Mouse (Mus musculus) limb, embryonic 14.5 days (tissue): ENCODE measurements around the gene Tmem203. TPM values are rescaled to one million over a fixed set of nuclear protein-coding genes. Genes with fewer than 3 reads are reported as not detected.
A peak's percentile ranks its signal among the peaks of the same experiment; 100 is the strongest.

Experiments
- ATAC-seq: fragments of 200-750 bp; cut with Nextera tagmentation; 2 replicates; pipeline ENCODE4 v1.8.0; 2017; ENCODE audit warnings: low read depth, moderate number of reproducible peaks, moderate TSS enrichment; ENCODE audit not compliant: low FRiP score
- DNase-seq: peaks from one replicate; pipeline ENCODE4 v3.0.0-alpha.2; 2015; ENCODE audit warnings: low spot score
- H3K27ac ChIP-seq: fragments of 300-500 bp; sonication (generic); replicated peaks from 2 replicates; pipeline ENCODE4 v1.5.1; 2014; ENCODE audit warnings: low read depth, mild to moderate bottlenecking, low read length, moderate library complexity, mixed read lengths
- H3K27me3 ChIP-seq: fragments of 300-500 bp; sonication (generic); 2 replicates; pipeline ENCODE4 v1.6.1; 2014; ENCODE audit warnings: low read length, mixed read lengths; ENCODE audit not compliant: control insufficient read depth, insufficient read depth
- H3K36me3 ChIP-seq: fragments of 300-500 bp; sonication (generic); 2 replicates; pipeline ENCODE4 v1.6.1; 2014; ENCODE audit warnings: mild to moderate bottlenecking, low read length, moderate library complexity, mixed read lengths; ENCODE audit not compliant: control insufficient read depth, insufficient read depth
- H3K4me1 ChIP-seq: fragments of 300-500 bp; sonication (generic); 2 replicates; pipeline ENCODE4 v1.6.1; 2014; ENCODE audit warnings: antibody characterized with exemption, low read length, mixed read lengths; ENCODE audit not compliant: control insufficient read depth, insufficient read depth
- H3K4me2 ChIP-seq: fragments of 300-500 bp; sonication (generic); replicated peaks from 2 replicates; pipeline ENCODE4 v1.6.1; 2014; ENCODE audit warnings: low read depth, mild to moderate bottlenecking, low read length, moderate library complexity; ENCODE audit not compliant: severe bottlenecking
- H3K4me3 ChIP-seq: fragments of 300-500 bp; sonication (generic); replicated peaks from 2 replicates; pipeline ENCODE4 v1.5.1; 2014; ENCODE audit warnings: low read length
- H3K9ac ChIP-seq: fragments of 300-500 bp; sonication (generic); 2 replicates; pipeline ENCODE4 v1.6.1; 2014; ENCODE audit warnings: mild to moderate bottlenecking, low read depth, low read length, moderate library complexity; ENCODE audit not compliant: severe bottlenecking
- H3K9me3 ChIP-seq: fragments of 300-500 bp; sonication (generic); 2 replicates; pipeline ENCODE4 v1.6.1; 2016; ENCODE audit warnings: low read length; ENCODE audit not compliant: control insufficient read depth
- POLR2A ChIP-seq: fragments of 200-500 bp; IDR thresholded peaks from 2 replicates; pipeline ENCODE4 v1.8.0; 2012; ENCODE audit warnings: inconsistent platforms, mild to moderate bottlenecking, moderate library complexity, borderline replicate concordance; ENCODE audit not compliant: insufficient read depth, insufficient read length; ENCODE audit errors: extremely low read depth
- WGBS: fragments of 180-500 bp; shearing (Covaris S2); extraction: QIAGEN DNeasy Blood & Tissue Kit; methylation state at CpG from one replicate; pipeline ENCODE4 v1.1.7; 2014; 5-methylcytosine and 5-hydroxymethylcytosine counted together
- polyA plus RNA-seq, 2 experiments: library from polyadenylated mRNA; depleted of rRNA in 1 of 2; stranded (reverse) in 1 of 2; unstranded in 1 of 2; fragments of >200 nt; fragmentation: Nextera tagmentation in 1 of 2; extraction: Ambion mirVana in 1 of 2; gene quantifications; 2 replicates each; pipeline versions ENCODE4 v1.2.1 to v1.2.3; 2012 to 2014

The Tmem203 gene
- polyA plus RNA-seq, 2 experiments: 16.3 to 29.7 TPM

DNA sequence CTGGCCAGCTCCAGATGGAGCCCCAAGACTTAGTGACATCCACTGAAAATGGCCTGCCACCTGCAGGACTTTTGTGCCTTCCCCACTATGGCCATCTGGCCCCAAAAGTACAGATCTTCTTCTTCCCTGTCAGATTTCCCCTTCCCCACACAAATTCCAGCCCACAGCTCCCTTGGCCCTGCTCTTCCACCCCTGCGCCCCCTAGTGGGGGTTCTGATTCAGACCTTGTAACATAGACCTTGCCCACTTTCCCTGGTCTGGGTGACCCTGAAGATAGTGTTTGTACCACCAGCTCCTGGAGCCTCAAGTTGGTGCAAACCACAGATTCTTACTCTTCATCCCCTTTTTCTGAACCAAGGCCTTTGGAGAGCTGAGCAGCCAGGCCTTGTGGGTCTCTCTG is 37.6 kb downstream of the Tmem203 start:
- Histone ChIP-seq H3K27me3 (peaks cover 56% of the 10 kb centered on the region), H3K4me1 (peaks cover 3% of the 10 kb centered on the region; the same call in 1 of the 2 replicates), H3K4me3 (no peak overlapping the region), H3K4me2 (peak overlapping the region; percentile 44; the same call in 1 of the 2 replicates), H3K36me3 (no peaks in the 10 kb centered on the region), H3K9me3 (no peaks in the 10 kb centered on the region), H3K9ac (no peak overlapping the region), H3K27ac (no peak overlapping the region)
- DNase-seq (peak; percentile 66), ATAC-seq (peak; percentile 41; the same call in 1 of the 2 replicates)
- TF ChIP-seq POLR2A: no peak
- 8% methylated on average over 1 of the region's 1 CpGs for WGBS

DNA sequence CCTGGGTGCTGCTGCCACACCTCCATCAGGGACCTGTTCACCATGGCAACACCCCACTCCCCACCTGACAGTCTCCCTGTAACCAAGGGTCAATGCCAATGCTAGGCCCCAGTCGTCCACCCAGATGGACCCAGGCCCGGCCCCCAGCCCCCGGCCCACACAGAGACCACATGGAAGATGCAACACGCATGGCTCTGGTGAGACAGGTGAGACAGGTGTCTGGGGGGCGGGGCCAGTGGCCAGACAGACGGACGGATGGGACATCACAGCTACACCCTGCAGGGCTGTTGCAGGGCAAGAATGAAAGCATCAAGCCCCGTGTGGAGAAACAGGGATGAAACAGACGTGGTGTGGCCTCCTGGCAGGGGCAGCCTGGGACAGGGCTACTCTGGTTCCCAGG is 38.5 kb downstream of the Tmem203 start:
- no peak for ATAC-seq
- no peak for TF ChIP-seq POLR2A
- H3K27ac ChIP-seq: no peak overlapping the region
- H3K9me3 ChIP-seq: no peaks in the 10 kb centered on the region
- DNase-seq: no peak
- H3K4me2 ChIP-seq: no peak overlapping the region
- H3K4me3 ChIP-seq: no peak overlapping the region
- H3K9ac ChIP-seq: no peak overlapping the region
- no peaks in the 10 kb centered on the region for H3K36me3 ChIP-seq
- peaks cover 3% of the 10 kb centered on the region; the same call in 1 of the 2 replicates for H3K4me1 ChIP-seq
- WGBS: 72% methylated on average over 9 of the region's 9 CpGs
- peaks cover 47% of the 10 kb centered on the region for H3K27me3 ChIP-seq

DNA sequence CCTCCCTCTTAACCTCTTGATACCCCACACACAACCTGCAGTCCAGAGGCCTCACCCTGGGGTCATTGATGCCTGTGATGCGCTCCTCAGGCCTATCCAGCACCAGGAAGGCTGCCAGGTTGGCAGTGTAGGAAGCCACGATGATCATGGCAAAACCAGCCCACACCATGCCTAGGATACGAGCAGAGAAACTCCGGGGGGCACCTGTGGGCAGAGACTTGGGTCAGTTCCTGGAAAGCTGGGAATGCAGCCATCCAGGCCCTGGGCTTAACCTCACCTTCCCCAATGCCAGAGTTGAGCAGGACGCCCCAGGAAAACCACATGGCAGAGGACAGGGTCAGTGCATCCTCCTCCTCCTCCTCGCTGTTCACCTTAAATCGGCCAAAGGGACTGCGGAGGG is 41.9 kb downstream of the Tmem203 start:
- Histone ChIP-seq H3K36me3 (no peaks in the 10 kb centered on the region), H3K4me2 (no peak overlapping the region), H3K9ac (no peak overlapping the region), H3K9me3 (no peaks in the 10 kb centered on the region), H3K27me3 (peaks cover 13% of the 10 kb centered on the region), H3K4me1 (peaks cover 3% of the 10 kb centered on the region; the same call in 1 of the 2 replicates), H3K27ac (no peak overlapping the region), H3K4me3 (no peak overlapping the region)
- no peak for ATAC-seq
- no peak for TF ChIP-seq POLR2A
- 73% methylated on average over 7 of the region's 8 CpGs for WGBS
- no peak for DNase-seq

DNA sequence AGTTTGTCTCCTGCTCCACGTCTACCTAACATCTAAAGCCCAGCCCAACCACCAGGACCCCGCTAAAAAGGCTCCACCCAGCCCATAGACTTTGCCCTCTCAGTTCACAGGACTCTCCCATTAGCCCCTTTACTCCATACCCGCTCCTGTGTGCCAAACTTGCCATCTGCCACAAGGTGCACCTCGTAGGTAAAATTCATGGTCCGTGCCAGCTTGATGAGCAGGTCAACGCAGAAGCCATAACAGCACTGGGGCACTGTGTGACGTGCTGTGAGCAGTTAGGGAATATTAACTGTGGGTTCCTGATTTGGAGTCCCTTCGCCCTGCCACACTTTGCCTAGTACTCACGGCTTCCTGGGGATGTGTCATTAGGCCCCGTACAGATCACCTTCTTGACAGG is 42.8 kb downstream of the Tmem203 start:
- Histone ChIP-seq H3K4me1 (no peaks in the 10 kb centered on the region), H3K36me3 (no peaks in the 10 kb centered on the region), H3K4me3 (no peak overlapping the region), H3K9ac (no peak overlapping the region), H3K9me3 (no peaks in the 10 kb centered on the region), H3K4me2 (no peak overlapping the region), H3K27ac (no peak overlapping the region), H3K27me3 (peaks cover 4% of the 10 kb centered on the region)
- TF ChIP-seq POLR2A: no peak
- ATAC-seq: no peak
- DNase-seq: no peak
- 74% methylated on average over 10 of the region's 10 CpGs for WGBS

DNA sequence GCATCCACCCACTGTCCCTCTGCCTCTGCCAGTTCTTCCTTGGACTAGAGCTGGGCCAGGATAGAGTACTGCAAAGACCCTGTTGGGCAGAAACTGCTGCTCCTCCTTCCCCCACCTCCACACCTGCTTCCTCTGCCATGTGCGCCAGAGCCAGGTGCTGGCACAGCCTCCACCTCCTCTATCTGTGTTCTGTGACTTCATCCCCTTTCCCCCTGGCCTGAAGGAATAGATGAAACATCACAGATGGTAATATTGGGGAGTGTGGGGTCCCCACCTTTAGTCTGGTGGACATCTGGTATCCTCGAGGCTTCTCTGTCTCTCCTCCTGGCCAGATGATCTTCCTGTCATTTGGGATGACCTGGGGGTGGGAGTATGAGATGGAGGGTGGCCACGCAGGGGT is 48.2 kb downstream of the Tmem203 start:
- ATAC-seq (no peak), DNase-seq (no peak)
- 65% methylated on average over 3 of the region's 3 CpGs for WGBS
- peaks cover 10% of the 10 kb centered on the region; the same call in 1 of the 2 replicates for H3K27me3 ChIP-seq
- H3K4me2 ChIP-seq: no peak overlapping the region
- no peaks in the 10 kb centered on the region for H3K4me1 ChIP-seq
- H3K4me3 ChIP-seq: no peak overlapping the region
- no peaks in the 10 kb centered on the region for H3K36me3 ChIP-seq
- no peak for TF ChIP-seq POLR2A
- no peak overlapping the region for H3K27ac ChIP-seq
- no peaks in the 10 kb centered on the region for H3K9me3 ChIP-seq
- H3K9ac ChIP-seq: no peak overlapping the region
